Mouse (Mus musculus) heart, embryonic 11.5 days (tissue): ENCODE data around the gene Nufip2. TPM values are rescaled to one million over a fixed set of nuclear protein-coding genes. Genes with fewer than 3 reads are reported as not detected.

Experiments
- ATAC-seq: fragments of 200-750 bp; cut with Nextera tagmentation; replicated peaks from 2 replicates; pipeline ENCODE4 v1.8.0; 2017; ENCODE audit warnings: moderate library complexity; ENCODE audit not compliant: insufficient number of reproducible peaks, low FRiP score, low TSS enrichment
- H3K27ac ChIP-seq: fragments of 300-500 bp; sonication (generic); 2 replicates; pipeline ENCODE4 v1.5.1; 2014; ENCODE audit warnings: mild to moderate bottlenecking, low read depth, low read length
- H3K27me3 ChIP-seq: fragments of 300-500 bp; sonication (generic); 2 replicates; pipeline ENCODE4 v1.6.1; 2014; ENCODE audit warnings: mild to moderate bottlenecking, low read length, mixed read lengths; ENCODE audit not compliant: control insufficient read depth, insufficient read depth
- H3K36me3 ChIP-seq: fragments of 300-500 bp; sonication (generic); 2 replicates; pipeline ENCODE4 v1.6.1; 2014; ENCODE audit warnings: mild to moderate bottlenecking, low read length, moderate library complexity, mixed read lengths; ENCODE audit not compliant: control insufficient read depth, insufficient read depth
- H3K4me1 ChIP-seq: fragments of 300-500 bp; sonication (generic); 2 replicates; pipeline ENCODE4 v1.6.1; 2014; ENCODE audit warnings: low read length; ENCODE audit not compliant: control insufficient read depth, insufficient read depth
- H3K4me2 ChIP-seq: fragments of 300-500 bp; sonication (generic); 2 replicates; pipeline ENCODE4 v1.6.1; 2014; ENCODE audit warnings: mild to moderate bottlenecking, moderate library complexity
- H3K4me3 ChIP-seq: fragments of 300-500 bp; sonication (generic); 2 replicates; pipeline ENCODE4 v1.5.1; 2014; ENCODE audit warnings: low read depth, low read length
- H3K9ac ChIP-seq: fragments of 300-500 bp; sonication (generic); 2 replicates; pipeline ENCODE4 v1.6.1; 2014; ENCODE audit warnings: mild to moderate bottlenecking, low read depth, low read length, moderate library complexity
- H3K9me3 ChIP-seq: fragments of 300-500 bp; sonication (generic); replicated peaks from 2 replicates; pipeline ENCODE4 v1.6.1; 2016; ENCODE audit warnings: low read length; ENCODE audit not compliant: control insufficient read depth
- WGBS: fragments of 180-500 bp; shearing (Covaris S2); extraction: QIAGEN DNeasy Blood & Tissue Kit; methylation state at CpG from one replicate; pipeline ENCODE4 v1.1.7; 2014; ENCODE audit not compliant: insufficient replicate concordance; 5-methylcytosine and 5-hydroxymethylcytosine counted together
- polyA plus RNA-seq: library from polyadenylated mRNA; unstranded; fragments of >200 nt; fragmentation: Nextera tagmentation; extraction: Ambion mirVana; gene quantifications from 2 replicates; pipeline ENCODE4 v1.2.1, GENCODE M21; 2014

Nufip2 gene
- polyA plus RNA-seq, 1 experiment from 2014 or later = 11.3 TPM

DNA sequence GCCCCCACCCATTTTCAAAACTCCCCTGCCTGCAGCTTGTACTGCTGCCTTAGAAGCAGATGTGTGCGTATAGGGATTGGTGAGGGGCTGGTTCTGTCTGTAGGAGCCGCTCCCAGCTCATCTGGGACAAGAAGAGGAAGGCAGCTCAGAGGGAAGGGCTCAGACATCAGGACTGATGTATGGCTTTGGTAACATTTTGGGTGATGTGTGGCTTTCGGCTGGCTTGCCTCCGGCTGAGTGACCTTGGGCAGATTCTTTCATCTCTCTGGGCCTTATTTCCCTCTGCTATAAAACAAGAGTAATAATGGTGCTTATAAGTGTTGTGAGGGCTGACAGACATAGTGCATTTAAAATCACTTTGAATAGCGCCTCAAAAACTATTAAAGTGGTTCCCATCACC is 103.6 kb downstream of the Nufip2 start:
- no peaks in the 10 kb centered on the region for H3K9me3 ChIP-seq
- H3K4me1 ChIP-seq = peaks cover 50% of the 10 kb centered on the region
- no peaks in the 10 kb centered on the region for H3K27me3 ChIP-seq
- no peaks in the 10 kb centered on the region for H3K36me3 ChIP-seq
- WGBS = 89% methylated on average over 5 of the region's 5 CpGs
- H3K9ac ChIP-seq = no peak overlapping the region
- no peak overlapping the region for H3K4me2 ChIP-seq
- no peak overlapping the region for H3K27ac ChIP-seq
- ATAC-seq = no peak
- H3K4me3 ChIP-seq = no peak overlapping the region

DNA sequence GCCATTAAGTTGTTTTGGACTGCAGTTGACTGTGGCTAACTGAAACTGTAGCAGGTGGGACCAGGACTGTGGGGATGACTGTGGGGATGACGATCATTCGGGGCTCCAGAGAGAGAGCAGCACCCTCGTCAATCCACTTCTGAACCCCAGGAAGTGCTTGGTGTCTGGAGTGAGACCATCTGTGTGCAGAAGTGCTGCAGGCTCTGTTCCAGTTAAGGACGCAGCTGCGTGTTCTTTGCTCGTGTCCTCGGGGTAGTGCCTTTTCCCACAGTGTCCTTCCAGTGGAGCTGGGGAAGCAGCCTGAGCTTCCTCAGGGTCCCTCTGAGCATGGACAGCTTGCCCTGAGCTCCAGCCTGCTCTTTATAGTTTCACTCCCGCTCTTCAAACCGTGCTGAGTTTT is 104.3 kb downstream of the Nufip2 start:
- Histone ChIP-seq H3K4me2 (peak overlapping the region; percentile 23), H3K4me3 (no peak overlapping the region), H3K27ac (peak overlapping the region; percentile 93), H3K27me3 (no peaks in the 10 kb centered on the region), H3K4me1 (peaks cover 43% of the 10 kb centered on the region), H3K9me3 (no peaks in the 10 kb centered on the region), H3K9ac (peak overlapping the region; percentile 40; the same call in 1 of the 2 replicates), H3K36me3 (no peaks in the 10 kb centered on the region)
- ATAC-seq = no peak
- 23% methylated on average over 9 of the region's 9 CpGs for WGBS

DNA sequence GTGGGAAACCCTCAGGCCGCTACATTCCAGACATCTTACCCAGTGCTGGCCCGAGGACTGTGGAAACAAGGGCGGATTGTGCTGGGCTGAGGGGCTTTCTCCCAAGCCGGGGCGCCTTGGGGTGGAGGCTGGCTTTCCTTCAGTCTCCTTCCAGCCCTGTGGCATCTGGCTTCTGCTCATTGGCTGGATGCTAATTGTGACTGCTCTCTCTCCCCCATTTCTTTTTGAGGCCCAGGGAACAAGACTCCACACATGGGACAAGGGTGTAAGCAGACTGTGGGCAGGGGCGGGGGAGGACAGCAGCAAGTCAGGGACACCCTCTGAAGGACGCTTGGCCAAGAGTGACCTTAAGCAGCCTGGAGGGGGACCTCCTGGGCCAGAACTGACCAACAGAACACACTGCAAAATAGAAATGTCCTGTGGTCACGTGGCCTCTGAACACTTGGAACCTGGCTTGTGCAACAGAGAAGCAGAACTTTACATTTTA is 105.3 kb downstream of the Nufip2 start:
- H3K27me3 ChIP-seq = no peaks in the 10 kb centered on the region
- 14% methylated on average over 8 of the region's 8 CpGs for WGBS
- H3K4me2 ChIP-seq = peak overlapping the region; percentile 35
- H3K4me1 ChIP-seq = peaks cover 33% of the 10 kb centered on the region
- H3K4me3 ChIP-seq = no peak overlapping the region
- peak overlapping the region; percentile 59 for H3K9ac ChIP-seq
- H3K9me3 ChIP-seq = no peaks in the 10 kb centered on the region
- no peak for ATAC-seq
- H3K36me3 ChIP-seq = no peaks in the 10 kb centered on the region
- H3K27ac ChIP-seq = peak overlapping the region; percentile 93

Other genes starting within 250 kb of the Nufip2 start
- gene Coro6, start 223.7 kb upstream of the Nufip2 start, polyA plus RNA-seq = 35.3 and 38.9 TPM in 2 replicates
- 3.0 and 3.4 TPM in 2 replicates for gene Ankrd13b, start 196.5 kb upstream of the Nufip2 start, polyA plus RNA-seq
- 13.3 and 15.1 TPM in 2 replicates for gene Git1, start 192.6 kb upstream of the Nufip2 start, polyA plus RNA-seq
- 0.82 and 1.5 TPM in 2 replicates for gene Abhd15, start 171.0 kb upstream of the Nufip2 start, polyA plus RNA-seq
- 23.0 and 24.8 TPM in 2 replicates for gene Trp53i13, start 170.2 kb upstream of the Nufip2 start, polyA plus RNA-seq
- 0.13 TPM in 1 of 2 replicates, not detected in the other for gene Gm10392, start 167.0 kb upstream of the Nufip2 start, polyA plus RNA-seq
- gene Taok1, start 78.3 kb upstream of the Nufip2 start, polyA plus RNA-seq = 14.2 and 17.8 TPM in 2 replicates
- not detected in 2 replicates for gene Cryba1, start 39.1 kb downstream of the Nufip2 start, polyA plus RNA-seq
- 94.0 and 96.7 TPM in 2 replicates for gene Myo18a, start 77.1 kb downstream of the Nufip2 start, polyA plus RNA-seq
- gene Gm10277, start 101.6 kb downstream of the Nufip2 start, polyA plus RNA-seq = 0.55 and 0.87 TPM in 2 replicates
- 1.8 and 2.4 TPM in 2 replicates for gene Pipox, start 207.9 kb downstream of the Nufip2 start, polyA plus RNA-seq
- gene Sez6, start 244.6 kb downstream of the Nufip2 start, polyA plus RNA-seq = 0.09 TPM in 1 of 2 replicates, not detected in the other